Mouse (Mus musculus): Measurements from ENCODE around the gene Stt3b.

Stt3b gene

DNA sequence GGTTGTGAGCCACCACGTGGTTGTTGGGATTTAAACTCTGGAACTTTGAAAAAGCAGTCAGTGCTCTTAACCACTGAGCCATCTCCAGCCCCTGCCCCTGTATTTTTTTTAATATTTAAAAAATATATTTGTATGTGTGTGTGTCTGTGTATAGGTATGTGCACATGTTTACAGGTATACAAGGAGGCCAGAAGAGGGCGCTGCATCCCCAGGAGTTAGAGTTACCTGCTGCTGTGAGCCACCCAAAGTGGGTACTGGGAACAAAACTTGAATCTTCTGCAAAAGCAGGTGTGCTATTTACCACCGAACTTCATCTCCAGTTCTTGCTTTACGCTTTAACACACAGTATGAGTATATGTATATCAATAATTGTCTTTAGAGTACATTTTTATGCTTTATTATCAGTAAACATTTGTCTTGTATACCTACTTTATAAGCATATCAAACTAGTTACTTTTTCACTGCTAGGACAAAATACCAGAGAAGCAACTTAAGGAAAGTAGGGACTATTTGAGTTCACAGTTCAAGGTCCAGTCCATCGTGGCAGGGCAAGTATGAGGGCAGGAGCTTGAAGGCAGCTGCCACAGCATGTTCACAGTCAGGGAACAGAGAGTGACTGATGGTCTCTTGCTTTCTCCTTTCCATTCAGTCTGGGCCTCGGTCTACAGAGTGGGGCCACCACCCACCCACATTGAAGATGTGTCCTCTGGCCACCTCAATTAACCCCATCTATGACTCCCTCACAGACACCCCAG is 8.6 kb upstream of the Stt3b start:
- no peak for DNase-seq (ENCODE audit: low spot score)

DNA sequence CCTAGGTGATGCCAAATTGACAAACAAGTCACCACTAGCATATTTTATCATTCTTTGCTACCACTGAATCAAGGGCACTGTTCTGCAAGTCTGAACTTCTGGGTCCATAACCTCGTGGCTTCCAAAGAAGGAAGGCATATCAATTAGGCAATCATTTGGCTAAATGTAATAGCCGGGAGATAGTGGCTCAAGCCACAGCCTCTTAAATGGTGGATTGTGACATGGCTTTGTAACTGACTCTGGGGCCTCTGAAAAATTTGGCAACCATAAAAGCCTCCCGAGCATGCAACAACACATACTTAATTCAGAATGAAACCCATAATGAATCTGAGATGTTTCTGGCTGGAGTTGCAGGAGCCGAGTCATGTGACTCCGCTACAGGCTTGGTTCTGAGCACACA is 6.8 kb upstream of the Stt3b start:
- no peak for DNase-seq (ENCODE audit: low spot score)

DNA sequence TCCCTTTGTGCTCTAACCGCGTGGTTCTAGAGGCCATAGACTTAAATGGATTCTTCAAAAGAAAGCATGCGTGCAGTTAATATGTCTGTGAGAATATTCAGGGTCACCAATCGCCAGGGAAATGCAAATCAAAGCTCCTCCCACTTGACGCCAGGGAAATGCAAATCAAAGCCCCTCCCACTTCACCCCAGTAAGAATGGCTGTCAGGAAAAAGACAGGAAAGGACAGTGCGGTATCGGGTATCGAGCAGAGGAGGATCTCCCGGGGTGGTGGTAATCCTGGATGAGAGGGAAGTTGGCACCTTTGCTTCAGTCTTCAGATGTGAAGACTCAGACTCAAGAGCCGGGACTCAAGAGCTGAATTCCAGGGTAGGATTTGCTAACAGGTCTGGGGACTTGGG is 4.3 kb upstream of the Stt3b start:
- no peak for DNase-seq (ENCODE audit: low spot score)

DNA sequence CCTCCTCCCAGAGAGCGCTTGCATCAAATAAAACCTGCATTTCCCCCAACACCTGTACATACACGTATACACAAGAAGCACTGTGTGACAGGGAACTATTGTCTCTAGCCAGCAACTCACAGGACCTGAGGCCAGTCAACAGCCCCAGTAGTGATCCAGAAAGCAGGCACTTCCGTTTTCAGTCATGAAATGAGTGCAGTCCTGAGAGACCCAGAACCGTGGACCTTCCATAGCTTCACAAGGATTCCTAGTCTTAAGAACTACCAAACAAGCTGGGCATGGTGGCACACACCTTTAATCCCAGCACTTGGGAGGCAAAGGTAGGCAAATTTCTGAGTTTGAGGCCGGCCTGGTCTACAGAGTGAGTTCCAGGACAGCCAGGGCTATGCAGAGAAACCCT is 3.6 kb upstream of the Stt3b start:
- no peak for DNase-seq (ENCODE audit: low spot score)

DNA sequence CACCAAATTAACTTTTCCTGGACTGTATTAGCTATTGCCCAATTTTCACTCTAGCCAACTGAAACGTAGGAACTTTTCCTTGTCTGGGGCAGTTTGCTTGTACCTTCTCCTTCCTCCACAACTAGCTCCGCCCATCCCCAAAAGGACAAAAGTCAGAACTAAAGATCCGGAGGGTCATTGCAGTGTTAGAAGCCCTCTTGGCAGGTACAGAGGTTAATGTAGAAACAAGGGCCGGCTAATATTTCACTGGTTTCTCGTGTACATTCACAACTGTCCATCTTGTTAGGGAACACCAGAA is 951 bp upstream of the Stt3b start:
- no peak for DNase-seq (ENCODE audit: low spot score)

DNA sequence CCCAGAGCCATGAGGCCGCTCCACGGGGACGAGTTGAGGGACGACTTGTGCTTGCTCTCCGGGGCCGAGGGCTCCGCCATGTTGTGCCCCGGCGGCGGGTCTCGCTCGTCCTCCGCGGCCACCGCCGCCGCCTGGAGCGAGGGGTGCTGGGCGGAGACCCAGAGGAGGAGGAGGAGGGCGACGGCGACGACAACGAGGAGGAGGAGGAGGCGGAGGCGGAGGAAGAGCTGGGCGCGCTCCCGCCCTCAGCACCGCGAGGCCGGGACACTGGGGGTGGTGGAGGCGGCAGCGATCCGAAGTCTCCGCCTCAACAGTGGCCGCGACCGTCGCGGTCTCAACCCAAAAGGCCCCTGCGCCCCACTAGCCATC is 260 bp downstream of the Stt3b start:
- DNase-seq (ENCODE audit: low spot score), result no peak

DNA sequence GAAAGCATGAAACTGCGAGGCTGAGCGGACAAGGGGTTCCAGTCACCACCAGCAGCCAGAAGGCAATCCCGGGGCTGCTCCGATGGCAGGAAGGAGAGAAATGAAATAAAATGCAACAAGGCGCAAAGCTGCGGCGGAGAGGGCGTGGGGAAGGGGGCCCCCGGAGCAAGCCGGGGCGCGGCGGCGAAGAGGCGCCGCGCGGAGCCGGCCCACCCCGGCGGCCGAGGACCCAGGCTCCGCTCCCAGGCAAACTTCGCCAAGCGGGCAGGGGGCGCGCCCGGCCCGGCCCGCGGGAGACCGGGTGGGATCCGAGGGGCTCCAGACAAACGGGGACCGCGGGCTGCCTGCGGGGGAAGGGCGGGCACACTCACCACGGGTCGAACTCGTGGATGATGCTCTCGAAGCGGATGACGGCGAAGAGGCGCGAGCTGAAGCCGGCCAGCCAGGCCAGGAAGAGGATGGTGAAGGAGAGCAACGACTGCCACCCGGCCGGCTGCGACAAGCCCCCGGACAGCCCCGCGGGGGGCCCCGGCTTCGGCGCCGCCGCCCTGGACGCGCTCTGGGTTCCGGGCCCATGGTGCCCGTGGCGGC is 745 bp downstream of the Stt3b start:
- no peak for DNase-seq (ENCODE audit: low spot score)

DNA sequence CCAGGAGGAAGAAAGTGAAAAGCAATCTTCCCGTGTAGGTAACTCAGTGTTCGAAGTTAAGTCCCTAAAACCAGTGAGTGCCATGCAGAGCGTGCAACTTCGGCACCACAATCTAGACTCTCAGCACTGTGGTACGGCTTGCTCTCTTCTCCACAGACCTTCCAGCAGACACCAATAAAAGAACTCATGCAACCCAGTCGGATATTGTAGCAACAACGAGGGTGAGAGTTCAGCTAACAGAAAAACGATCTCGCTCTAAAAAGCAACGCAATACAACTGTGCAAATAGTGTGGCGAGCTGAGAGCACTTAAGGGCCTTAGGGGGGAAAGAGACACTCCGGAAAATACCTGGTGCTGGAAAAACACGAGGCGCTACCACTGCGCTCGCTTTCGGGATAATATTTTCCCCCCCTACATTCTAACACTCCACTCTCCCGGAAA is 1.3 kb downstream of the Stt3b start:
- no peak for DNase-seq (ENCODE audit: low spot score)

DNA sequence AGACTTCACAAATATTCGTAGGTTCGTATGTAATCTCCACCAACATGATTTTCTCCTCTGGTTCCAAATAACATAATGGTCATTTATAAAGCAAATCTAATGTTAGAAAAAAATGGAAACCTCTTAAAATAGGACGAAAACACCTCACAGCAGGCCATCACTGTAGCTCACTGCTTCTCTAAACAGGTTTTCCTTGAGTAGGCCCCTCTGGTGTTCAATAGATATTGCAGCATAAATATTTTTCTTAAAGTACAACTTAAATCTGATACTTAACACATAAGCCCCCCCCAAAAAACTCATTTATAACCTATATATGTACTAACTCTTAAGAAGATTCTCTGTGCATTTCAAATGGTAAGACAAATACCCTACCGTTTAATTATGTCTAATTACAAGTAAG is 1.8 kb downstream of the Stt3b start:
- DNase-seq (ENCODE audit: low spot score), result no peak

DNA sequence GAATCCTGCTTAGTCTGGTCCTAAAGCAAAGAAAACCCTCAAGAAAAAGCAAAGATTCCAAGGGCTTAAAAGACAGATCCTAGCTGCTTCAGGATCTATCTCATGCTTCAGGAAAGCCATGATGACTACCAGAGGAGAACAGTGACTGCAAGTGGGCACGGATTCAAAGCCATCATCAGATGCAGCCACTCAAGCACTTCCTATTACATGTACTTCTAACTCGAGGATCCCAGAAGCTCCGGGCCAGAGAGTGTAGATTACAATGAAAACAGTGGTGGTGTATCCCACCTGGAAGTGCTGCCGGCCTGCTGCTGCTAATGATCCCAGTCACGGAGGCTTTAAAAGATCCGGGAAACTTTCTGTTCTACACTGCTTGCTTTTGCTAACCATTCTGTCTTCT is 4.0 kb downstream of the Stt3b start:
- no peak for DNase-seq (ENCODE audit: low spot score)

DNA sequence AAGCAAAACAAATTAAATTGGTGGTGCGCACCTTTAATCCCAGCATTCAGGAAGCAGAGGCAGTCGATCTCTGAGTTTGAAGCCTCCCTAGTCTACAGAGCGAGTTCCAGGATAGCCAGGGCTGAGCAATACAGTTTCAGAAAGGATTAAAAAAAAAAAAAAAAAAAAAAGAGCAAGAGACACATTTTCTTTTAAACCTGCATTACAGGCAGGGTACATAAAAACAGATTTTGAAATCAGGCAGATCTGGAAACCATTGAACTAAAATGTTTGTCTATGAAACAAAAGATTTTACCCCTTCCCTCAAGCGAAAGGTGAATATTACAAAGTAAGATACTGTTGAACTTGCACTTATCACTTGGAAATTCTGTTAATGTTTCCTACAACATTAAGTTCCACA is 6.1 kb downstream of the Stt3b start:
- no peak for DNase-seq (ENCODE audit: low spot score)

DNA sequence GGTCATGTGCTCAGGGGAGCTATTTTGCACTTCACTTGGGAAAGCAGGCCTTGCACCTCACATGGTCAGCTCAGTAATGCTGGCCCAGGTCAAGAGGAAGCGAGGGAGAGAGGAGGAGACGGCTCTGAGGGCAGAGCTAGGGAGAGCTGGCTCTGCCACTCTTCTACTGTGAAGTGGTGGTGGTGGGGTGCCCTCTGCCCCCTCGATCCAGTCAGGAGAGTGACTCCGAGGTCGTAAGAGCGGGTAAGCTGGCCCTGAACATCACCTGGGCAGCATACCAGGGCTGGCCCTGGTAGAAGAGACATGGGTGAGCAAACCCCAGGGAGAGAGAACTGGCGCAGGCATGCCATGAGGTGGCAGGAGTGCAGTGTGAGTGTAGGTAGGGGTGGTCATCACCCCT is 8.6 kb downstream of the Stt3b start:
- no peak for DNase-seq (ENCODE audit: low spot score)

DNA sequence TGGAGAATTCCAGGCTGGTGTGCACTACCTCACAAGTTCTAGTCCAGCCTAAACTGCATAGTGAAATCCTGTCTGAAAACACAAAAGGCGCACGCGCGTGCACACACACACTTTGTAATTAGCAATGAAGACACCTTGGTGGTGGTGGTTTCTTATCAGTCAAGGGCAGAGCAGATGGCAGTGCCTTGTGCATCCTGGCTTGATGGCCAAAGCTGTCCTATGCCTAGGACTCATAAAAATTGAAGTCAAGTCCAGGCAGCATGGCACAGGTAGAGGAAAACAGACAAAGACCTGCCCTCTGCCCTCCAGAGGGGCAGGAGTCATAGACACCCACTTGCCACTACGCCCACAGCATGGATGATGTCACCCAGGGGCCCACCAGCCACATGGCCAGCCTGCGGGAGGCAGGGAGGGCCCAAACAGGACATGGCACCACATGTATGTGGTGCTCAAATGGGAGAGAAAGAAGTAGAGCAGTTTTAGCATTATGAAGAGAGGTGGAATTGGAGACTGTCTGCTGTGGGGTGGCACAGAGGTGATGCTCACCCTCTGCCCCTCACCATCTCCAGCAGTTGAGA is 9.1 kb downstream of the Stt3b start:
- no peak for DNase-seq (ENCODE audit: low spot score)

DNA sequence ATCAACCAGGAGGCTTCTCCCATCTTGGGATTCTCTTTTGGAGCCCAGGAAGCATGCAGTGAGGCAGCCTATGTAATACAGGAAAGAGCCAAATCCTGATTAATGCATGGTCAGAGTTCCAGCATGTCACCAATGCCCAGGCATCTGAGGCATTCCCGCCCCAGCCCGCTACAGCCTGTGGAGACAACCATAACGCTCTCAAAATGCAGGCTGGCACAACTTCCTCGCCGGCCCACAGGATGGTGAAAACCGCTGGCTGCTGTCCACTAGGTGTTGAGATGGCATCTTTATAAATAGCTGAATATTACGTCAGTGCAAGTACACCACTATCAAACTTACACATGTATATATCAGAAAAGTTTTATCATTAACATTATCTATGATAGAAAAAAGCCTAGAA is 13.5 kb downstream of the Stt3b start:
- DNase-seq (ENCODE audit: low spot score), result no peak

DNA sequence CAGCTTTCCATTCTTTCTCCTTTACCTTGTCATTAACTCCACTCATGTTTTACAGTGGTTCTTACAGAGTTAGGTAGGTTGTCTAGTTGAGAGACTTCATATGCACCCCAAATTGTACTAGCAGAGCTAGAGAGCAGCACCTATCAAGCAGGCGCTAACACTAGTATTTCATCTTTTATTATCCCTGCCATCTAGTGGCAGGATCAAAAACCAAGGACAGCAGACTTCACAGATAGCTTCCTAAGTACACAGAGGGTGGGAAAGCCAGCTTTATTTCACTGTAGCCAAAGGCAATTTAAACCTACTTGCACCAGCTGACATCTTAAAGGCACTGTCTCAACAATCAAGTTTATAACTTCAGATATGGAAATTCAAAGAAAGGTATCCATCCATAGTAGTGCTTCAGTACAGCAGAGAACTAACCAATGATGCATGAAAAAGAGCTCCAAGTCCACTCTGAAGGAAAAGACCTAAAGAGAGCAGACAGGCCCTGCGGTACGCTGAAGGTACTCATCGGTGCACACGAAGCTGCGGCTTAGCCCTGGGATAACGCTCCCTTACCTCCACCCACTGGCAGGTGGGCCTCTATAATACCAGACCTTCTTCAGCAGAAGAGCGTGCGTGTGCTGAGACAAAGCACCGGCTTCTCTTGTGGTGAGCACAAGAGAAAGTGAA is 16.2 kb downstream of the Stt3b start:
- DNase-seq (ENCODE audit: low spot score), result no peak

DNA sequence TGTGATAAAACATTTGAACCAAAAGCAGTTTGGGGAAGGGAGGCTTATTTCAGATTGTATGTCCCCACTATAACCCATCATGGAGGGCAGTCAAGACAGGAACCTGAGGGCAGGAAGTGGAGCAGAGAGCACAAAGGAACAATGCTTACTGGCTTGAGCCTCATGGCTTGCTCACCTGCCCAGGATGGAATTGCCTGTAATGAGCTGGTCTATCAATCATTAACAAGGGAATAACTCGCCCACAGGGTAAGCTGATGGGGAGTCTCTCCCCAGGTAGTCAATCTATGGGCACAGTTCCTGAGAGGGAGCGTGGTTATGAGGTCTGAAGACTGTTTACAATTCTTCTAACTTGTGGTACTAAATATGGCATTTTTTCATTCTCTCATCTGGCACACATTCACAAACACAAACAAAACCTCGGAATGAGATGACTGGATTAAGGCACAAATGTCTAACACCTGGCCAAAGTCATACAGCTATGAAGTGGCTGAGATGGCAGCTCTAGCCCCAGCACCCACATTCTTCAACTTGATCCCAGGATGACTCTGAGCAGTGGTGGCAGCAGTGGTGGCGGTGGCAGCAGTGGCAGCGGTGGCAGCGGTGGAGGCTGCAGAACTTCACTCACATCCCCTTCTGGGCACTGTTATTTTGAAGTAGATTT is 22.3 kb downstream of the Stt3b start:
- no peak for DNase-seq (ENCODE audit: low spot score)

DNA sequence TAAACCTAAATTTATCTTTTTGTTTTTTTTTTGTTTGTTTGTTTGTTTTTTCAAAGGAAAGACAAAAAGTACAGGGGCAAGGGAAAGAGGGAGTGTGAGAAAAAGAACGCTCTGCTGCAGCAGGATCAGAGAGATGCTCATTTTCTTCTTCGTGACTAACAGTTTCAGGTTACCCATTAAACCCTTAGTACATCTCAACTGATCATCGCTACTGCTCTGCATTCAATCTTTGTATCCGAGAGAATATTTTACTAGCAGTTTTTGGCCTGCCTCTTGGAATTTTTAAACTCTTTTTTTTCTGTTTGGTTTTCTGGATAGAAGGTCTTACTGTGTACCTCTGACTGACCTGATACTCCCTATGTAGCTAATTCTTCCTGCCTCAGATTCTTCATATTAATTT is 25.8 kb downstream of the Stt3b start:
- DNase-seq (ENCODE audit: low spot score), result no peak

DNA sequence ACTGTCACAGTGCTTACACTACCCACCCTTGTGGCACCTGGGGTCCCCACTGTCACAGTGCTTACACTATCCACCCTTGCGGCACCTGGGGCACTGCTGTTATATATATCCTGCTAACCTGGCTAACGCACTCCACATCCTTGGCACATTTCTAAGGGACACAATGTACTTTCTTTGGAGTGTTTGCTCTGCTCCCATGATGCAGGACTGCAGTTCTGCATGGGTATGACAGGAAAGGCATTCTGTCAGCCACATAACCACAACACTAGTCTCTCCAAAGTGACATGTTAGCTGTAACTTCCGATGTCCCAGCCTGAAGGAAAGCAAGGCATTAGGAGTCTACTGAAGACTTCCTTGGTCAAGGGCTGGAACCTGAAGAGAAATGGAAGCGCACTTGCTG is 26.8 kb downstream of the Stt3b start:
- DNase-seq (ENCODE audit: low spot score), result no peak

DNA sequence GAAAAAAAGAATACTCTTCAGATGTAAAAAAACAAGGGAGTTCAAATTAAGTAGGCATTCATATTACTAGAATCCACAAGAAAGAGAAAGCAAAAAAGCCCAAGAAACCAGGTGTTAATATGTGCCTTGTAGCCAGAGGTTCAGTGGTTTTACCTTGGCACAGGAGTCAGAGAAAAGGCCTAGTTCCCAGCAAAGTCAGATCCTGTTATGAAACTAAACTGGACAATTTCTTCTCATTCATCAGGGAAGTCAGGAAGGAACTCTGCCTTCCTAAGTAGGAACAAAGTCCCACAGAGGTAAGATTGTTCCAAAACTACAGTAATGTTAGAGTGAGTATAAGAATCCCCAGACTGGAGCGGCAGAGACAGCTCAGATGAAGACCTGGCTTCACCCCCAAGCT is 31.6 kb downstream of the Stt3b start:
- no peak for DNase-seq (ENCODE audit: low spot score)

DNA sequence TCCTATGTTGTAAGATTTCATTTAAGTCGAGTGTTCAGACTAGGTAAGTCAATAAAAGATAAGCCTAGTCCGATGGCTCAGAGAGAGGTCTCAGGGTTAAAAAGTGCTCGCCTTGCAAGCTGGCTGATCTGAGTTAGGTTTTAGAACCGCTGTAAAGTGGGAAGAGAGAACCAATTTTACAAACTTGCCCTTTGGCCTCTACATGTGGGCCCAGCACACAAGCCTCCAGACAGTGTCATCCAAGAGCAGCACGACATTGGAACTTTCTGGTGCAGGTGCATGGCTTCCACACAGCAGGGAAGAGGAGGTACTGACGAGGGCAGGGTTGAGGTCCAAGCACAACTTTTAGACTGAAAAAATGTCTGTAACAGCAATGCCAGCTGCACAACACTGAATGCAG is 35.4 kb downstream of the Stt3b start:
- no peak for DNase-seq (ENCODE audit: low spot score)

DNA sequence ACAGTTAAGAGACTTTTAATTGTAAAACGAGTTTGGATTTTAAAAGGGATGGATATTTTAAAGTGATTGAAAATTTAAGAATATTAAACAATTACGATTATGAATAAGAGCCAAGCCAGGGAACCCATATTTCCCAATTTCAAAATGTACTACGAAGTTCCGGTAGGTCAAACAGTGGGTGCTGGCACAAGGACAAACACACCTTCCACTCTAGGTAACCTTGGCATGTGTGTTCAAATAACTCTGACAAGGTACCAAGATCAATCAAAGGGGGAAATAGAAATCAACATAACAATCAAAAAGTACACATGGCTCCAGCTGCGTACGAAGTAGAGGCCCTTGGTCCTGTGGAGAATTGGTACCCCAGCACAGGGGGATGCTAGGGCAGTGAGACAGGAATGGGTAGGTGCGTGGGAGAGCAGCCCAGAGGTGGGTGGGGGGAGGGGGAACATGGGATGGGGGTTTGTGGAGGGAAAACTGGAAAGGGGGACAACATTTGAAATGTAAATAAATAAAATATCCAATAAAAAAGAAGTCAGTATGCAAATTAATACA is 37.0 kb downstream of the Stt3b start:
- DNase-seq (ENCODE audit: low spot score), result no peak

DNA sequence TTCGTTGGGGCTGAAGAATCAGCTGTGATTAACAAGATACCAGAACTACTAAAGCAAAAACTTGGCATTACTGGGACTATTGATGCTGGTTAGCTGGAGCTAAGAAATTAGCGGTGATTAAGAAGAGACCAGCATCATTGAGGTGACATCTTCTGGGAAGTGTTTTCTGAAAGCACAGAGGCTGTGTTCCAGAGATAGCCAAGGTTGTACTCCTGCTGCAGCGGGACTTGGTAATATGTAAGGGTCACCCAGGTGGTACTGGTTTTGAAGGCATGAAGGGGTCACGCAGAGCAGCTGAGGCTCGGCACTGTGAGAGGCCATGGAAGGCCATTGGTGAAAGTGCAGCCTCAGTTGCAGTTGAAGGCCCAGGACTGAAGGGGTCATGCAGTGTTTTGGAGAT is 37.8 kb downstream of the Stt3b start:
- peak; percentile 40 for DNase-seq (ENCODE audit: low spot score)

DNA sequence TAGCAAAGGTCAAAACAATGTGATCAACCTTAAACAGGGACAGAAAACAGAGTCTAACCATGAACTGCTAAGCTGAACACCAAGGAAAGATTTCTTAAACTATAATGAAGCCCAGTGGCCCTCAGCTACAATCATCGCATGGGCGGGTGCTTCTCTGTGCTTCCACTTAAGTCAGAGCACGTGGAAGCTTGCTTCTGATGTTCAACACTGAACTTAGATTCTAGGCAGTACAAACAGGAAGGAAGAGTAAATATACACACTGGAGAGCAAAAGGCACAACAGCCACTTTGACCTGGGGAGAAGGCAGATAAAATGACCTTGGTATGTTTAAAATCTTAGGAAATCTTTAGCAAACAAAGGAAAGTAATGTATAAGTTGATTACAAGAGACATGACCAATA is 38.7 kb downstream of the Stt3b start:
- DNase-seq (ENCODE audit: low spot score), result no peak
